Mouse (Mus musculus) heart, postnatal 14 days (tissue): Measurements from ENCODE around the gene BC117090. TPM values are rescaled to one million over a fixed set of nuclear protein-coding genes. Genes with fewer than 3 reads are reported as not detected.
"Not testable (repeated sequence)": the region's sequence is repeated elsewhere in the genome, so short reads cannot be mapped to it uniquely, and the experiment has no call there.

Experiments used
- DNase-seq, 2 experiments: peaks; one replicate each; pipeline ENCODE4 v3.0.0; 2021 to 2022
- intact Hi-C: fragments of 180-260 bp; cut with DNase I; formaldehyde crosslinking; loops from one replicate; pipeline ENCODE4 v1.15.1; 2025
- long read RNA-seq, 2 experiments: library from polyadenylated mRNA; stranded (forward); transcript quantifications; one replicate each; pipeline ENCODE4 v2.0.0; 2021
- total RNA-seq, 2 experiments: library from RNA; stranded (reverse); gene quantifications; 2 replicates each; pipeline ENCODE4 v1.2.3; 2021

BC117090 gene
- total RNA-seq: not detected
- long read RNA-seq, experiment 1: 0 reads
- long read RNA-seq, experiment 2: 0 reads

DNA sequence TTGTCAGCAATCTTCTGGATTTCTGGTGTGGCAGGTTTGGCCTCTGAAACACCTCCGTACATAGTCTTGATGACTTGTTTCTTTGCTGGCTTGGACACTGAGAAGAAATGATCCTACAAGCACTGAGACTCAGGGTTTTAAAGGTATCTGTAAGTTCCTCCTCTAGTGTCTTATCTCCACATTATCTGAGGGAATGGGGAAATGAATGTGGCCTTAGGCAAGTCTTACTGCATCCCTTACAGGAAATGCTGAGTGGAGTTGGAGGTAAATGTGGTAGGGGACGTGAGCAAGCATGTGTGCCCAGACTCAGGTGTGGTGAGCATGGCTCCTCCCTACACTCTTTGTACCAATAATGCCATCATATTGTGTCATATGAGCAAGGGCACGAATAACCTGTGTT lies at the start of gene BC117090:
Gene BC117090, minus strand, starts transcription at position 101 of the 400 bp plus-strand sequence.
- DNase-seq: no peak

DNA sequence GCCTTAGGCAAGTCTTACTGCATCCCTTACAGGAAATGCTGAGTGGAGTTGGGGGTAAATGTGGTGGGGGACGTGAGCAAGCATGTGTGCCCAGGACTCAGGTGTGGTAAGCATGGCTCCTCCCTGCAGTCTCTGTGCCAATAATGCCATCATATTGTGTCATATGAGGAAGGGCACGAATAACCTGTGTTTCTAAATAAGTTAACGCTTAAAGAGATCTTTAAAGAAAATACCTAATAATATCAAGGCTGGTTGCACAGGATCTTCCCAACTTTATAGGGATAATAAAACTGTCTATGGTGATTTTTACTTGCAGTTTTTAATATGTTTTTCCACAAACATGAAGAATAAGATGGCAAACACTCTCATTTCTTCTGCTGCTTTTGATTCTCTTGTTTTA lies 33.5 kb upstream of the BC117090 start, which contains the start of gene BC100530:
Gene BC100530, minus strand, starts transcription at position 101 of the 400 bp plus-strand sequence.
- DNase-seq, intact Hi-C loops: not testable (repeated sequence)

More for the DNA sequence above, at the start of gene BC117090:
- intact Hi-C loops: no loop called here

DNA sequence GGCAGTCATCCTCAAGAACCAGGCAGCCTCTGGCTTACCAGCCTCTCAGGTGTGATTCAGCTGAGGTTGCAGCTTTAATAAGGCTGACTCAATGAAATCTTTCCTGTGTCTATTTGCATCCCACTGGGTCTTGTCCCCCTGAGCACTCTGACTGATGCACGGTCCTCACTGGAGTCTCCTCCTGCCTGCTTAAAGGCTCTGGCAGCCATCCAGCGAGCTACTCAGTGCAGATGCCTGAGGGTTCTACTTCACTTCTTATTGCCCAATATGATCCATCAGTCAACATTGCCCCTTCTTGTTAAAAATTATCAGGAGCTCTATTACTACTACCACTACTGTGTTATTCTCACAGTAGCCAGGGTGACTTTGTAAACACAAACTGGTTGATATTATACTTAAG lies 3.0 kb upstream of the BC117090 start:
- intact Hi-C loops: no loop called here
- no peak for DNase-seq

DNA sequence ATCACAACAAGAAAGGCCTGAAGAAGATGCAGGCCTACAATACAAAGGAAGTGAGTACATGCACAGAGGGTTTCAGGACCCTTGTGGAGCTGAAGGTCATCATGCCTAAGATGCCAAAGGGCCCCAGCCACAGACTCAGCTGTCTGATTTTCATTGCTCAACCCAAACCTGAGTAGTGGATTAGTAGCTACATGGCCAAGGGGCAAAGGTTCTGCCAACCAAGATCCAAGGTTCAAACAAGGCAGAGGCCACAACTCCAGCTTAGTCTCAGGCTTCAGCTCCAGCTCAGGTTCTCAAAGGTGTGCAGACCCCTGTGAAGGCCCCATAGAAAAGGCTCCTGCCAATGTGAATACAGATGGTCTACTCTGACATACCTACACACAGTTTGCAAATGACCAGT lies 14.8 kb downstream of the BC117090 start:
- DNase-seq: no peak
- intact Hi-C loops: no loop called here

DNA sequence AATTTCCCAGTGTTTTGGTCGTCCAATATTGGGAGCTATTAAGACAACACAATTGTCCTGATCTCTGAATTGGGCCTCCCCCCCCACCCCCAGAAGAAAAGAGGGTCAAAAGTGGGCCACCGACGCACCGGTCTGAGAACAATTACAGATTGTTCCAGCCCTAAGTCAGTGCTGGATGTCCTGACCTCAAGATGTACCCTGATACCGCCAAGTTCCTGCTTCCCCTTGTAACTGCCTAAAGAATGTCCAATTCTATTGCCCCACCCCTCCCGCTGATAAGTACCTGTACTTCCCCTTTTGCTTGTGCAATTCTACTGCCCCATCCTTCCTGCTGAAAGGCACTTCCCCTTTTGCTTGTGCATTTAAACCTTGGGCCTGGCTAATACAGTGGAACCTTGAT lies 18.0 kb downstream of the BC117090 start:
- intact Hi-C loops, DNase-seq: not testable (repeated sequence)

DNA sequence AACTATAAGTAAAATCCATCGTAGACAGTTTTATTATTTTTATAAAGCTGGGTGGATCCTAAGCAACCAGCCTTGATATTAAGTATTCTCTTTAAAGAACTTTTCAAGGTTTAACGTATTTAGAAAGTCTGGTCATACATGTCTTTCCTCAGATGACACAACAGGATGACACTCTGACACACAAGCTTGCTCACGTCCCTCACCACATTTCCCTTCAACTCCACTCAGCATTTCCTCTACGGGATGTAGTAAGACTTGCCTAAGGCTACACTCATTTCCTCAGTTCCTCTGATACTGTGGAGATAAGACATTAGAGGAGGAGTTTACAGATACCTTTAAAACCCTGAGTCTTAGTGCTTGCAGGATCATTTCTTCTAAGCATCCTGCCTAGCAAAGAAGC lies 26.5 kb downstream of the BC117090 start:
- intact Hi-C loops: no loop called here
- no peak for DNase-seq

DNA sequence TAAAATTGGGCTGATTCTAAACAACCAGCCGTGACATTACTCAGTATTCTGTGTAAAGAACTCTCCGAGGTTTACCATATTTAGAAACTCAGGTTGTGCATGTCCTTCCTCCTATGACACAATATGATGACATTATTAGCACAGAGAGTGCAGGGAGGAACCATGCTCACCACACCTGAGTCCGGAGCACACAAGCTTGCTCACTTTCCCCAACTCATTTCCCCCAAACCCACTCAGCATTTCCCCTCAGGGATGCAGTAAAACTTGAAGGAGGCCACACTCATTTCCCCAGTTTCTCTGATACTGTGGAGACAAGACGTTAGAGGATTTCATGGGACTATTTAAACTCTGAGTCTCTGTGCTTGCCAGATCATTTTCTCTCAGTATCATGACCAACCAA lies 45.0 kb downstream of the BC117090 start:
- intact Hi-C loops: no loop called here
- DNase-seq: no peak

DNA sequence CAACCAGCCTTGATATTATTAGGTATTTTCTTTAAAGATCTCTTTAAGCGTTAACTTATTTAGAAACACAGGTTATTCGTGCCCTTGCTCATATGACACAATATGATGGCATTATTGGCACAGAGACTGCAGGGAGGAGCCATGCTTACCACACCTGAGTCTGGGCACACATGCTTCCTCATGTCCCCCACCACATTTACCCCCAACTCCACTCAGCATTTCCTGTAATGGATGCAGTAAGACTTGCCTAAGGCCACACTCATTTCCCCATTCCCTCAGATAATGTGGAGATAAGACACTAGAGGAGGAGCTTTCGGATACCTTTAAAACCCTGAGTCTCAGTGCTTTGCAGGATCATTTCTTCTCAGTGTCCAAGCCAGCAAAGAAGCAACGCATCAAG lies 57.3 kb downstream of the BC117090 start, which contains the start of gene Stfa1:
Gene Stfa1, plus strand, starts transcription at position 156 of the 400 bp plus-strand sequence.
- intact Hi-C loops: not testable (repeated sequence)

More for the DNA sequence above, 57.3 kb downstream of the BC117090 start, which contains the start of gene Stfa1:
- DNase-seq: not testable (repeated sequence)

Other genes with a start within 250 kb of the BC117090 start
- not detected for gene Csta1, start 203.1 kb downstream of the BC117090 start, total RNA-seq
- gene Stfa2l1, start 177.5 kb downstream of the BC117090 start, total RNA-seq: not detected
- gene Gm5483, start 150.1 kb downstream of the BC117090 start, total RNA-seq: not detected
- not detected for gene Gm5416, start 123.9 kb downstream of the BC117090 start, total RNA-seq
- not detected for gene 2010005H15Rik, start 112.9 kb downstream of the BC117090 start, total RNA-seq
- not detected for gene Stfa1, start 57.4 kb downstream of the BC117090 start, total RNA-seq
- not detected for gene BC100530, start 33.4 kb upstream of the BC117090 start, total RNA-seq
- gene Stfa2, start 74.1 kb upstream of the BC117090 start, total RNA-seq: not detected
- not detected for gene Stfa3, start 121.1 kb upstream of the BC117090 start, total RNA-seq
- gene Casr, start 227.8 kb upstream of the BC117090 start, total RNA-seq: not detected